Mouse (Mus musculus) neural tube, embryonic 10.5 days (tissue): ENCODE measurements at regions not wholly inside any gene's neighbourhood (a gene's known extent, or its start where the extent isn't known, plus 50 kb on each side); places are given as distances from the start of the nearest gene placed in this dataset.
A peak's percentile ranks its signal among the peaks of the same experiment; 100 is the strongest.

ENCODE experiments used
- DNase-seq: peaks from one replicate; pipeline ENCODE4 v3.0.0-alpha.2; 2017; ENCODE audit warnings: low spot score; ENCODE audit errors: extremely low spot score

DNA sequence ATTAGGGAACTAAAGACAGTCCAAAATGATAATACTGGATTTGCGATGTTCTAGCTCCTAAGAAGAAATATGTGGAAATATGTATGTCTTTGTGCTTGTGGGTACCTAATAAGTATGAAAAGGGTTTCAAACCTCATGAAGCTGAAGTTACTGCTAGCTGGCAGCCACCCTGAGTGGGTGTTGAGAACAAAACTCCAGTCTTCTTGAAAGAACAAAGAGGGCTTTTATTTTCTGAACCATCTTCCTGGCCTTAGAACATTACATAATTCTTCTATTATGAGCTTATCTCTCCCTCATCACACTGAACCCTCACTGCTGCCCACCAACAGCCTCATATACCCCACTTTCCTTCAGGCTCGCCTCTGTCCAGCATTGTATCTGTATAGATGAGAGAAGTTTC lies 905.6 kb upstream of the Slc10a2 start:
- no peak for DNase-seq

- DNase-seq: no peak
Observed at GRCm38 (mm10) chr8:6002612-6003011, 897.5 kb upstream of the Slc10a2 start.

- DNase-seq: no peak
Observed at GRCm38 (mm10) chr8:5994846-5995245, 889.7 kb upstream of the Slc10a2 start.

GRCm38 (mm10) chr8:5965403-5966015 lies 860.4 kb upstream of the Slc10a2 start:
- DNase-seq: peak; percentile 30

- DNase-seq: no peak
Observed at GRCm38 (mm10) chr8:5964299-5964698, 859.1 kb upstream of the Slc10a2 start.

- no peak for DNase-seq
Observed at GRCm38 (mm10) chr8:5938057-5938456, 832.9 kb upstream of the Slc10a2 start.

DNA sequence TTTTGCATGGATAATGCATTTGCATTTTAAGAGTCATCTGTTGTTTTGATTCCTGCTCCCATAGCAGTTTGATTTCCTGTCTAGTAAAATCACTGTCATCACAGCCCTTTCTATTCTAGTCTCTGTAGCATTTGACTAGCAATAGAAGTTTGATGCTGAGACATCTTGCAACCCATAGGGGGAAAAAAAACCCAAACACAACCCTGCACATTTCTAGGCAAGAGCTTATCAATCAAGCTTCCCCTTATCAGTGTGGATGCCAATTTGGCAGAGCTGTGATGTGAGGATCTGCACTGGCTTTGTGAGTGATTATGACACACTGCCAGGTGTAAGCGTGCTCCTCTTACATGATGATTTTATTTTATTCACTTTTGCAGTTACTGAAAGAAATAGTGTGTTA lies 813.0 kb upstream of the Slc10a2 start:
- DNase-seq: no peak
